31 mouse cellular contexts compared by ENCODE assay signal in the genomic region with DNA sequence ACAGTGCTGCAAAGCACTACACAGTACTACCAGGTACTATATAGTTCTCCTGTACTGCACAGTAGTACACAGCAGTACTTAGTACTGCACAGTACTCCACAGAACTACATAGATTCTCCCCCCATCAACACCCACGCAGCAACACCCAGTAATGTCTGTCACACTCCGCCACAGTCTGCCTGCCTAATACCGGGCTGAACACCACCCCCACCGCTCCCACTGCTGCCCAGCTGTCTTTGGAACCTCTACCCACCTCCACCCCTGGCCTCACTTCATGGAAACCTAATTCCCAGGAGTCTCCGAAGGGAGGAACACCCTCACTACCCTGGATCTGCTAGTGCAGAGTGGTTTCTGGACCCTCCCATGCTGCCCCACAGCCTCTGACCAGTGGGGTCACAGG. TPM values are rescaled to one million over a fixed set of nuclear protein-coding genes. Genes with fewer than 3 reads are reported as not detected.
DNase-seq lines count a peak whose midpoint lies in the region; ATAC-seq and TF ChIP-seq lines count a peak whose summit lies in the region.
"Had no signal": no experiment of that assay in that cellular context is flagged by ENCODE, and none has a peak within 500 bp of the region (broad histone marks: within the 10 kb centered on the region; RNA-seq: fewer than 3 reads in every experiment).

No protein-coding gene starts in this region.

- no peaks in the 10 kb centered on the region for H3K9me3 ChIP-seq in midbrain, embryonic 14.5 days (ENCODE audit: control insufficient read depth, low read length)
- no peaks in the 10 kb centered on the region for H3K9me3 ChIP-seq in midbrain, embryonic 16.5 days (replicated peaks; ENCODE audit: control insufficient read depth, low read length, poor library complexity, severe bottlenecking)
- no peaks in the 10 kb centered on the region for H3K9me3 ChIP-seq in limb, embryonic 11.5 days (ENCODE audit: control insufficient read depth, low read length)
- H3K9me3 ChIP-seq: G1E; heart, embryonic 13.5 days; liver, embryonic 15.5 days; neural tube, embryonic 15.5 days had no signal

- no peak overlapping the region for H3K9ac ChIP-seq in midbrain, embryonic 14.5 days (replicated peaks; ENCODE audit: low read length)
- H3K9ac ChIP-seq in midbrain, embryonic 16.5 days (ENCODE audit: low read depth, low read length) = no peak overlapping the region
- no peak overlapping the region for H3K9ac ChIP-seq in limb, embryonic 11.5 days (ENCODE audit: low read length)
- H3K9ac ChIP-seq: forebrain, embryonic 12.5 days; forebrain, postnatal 0 days; heart, embryonic 13.5 days; hindbrain, embryonic 14.5 days; liver, embryonic 15.5 days; lung, embryonic 14.5 days; neural tube, embryonic 15.5 days had no signal

- DNase-seq in gastrocnemius, adult 2 months = no peak
- DNase-seq in gastrocnemius, postnatal 14 days = no peak
- DNase-seq in midbrain, embryonic 14.5 days = no peak
- DNase-seq in limb, embryonic 11.5 days (ENCODE audit: low spot score) = no peak
- no peak for DNase-seq in cerebellum, postnatal 36 days
- DNase-seq in lung, postnatal 14 days = no peak
- DNase-seq: adrenal gland, postnatal 10 days; cerebellum, adult 11 months; cerebellum, postnatal 10 days; forebrain, postnatal 0 days; gastrocnemius, postnatal 36 days; heart, adult 18-20 months; heart, postnatal 10 days; kidney, adult 18-20 months; kidney, postnatal 36 days; lung, embryonic 14.5 days; right cerebral cortex, postnatal 4 days; thymus, adult 18-20 months; thymus, postnatal 25 days had no signal

- TF ChIP-seq POLR2A in myocyte (IDR thresholded peaks at IDR 0.05; ENCODE audit: insufficient read length, low read depth) = no peak

- no peak overlapping the region for H3ac ChIP-seq in myocyte (ENCODE audit: control insufficient read depth, insufficient read length)

- WGBS in midbrain, embryonic 14.5 days = 95% methylated on average over 5 of the region's 5 CpGs
- 92% methylated on average over 5 of the region's 5 CpGs for WGBS in midbrain, embryonic 16.5 days
- WGBS in limb, embryonic 11.5 days = 84% methylated on average over 5 of the region's 5 CpGs

- no peak overlapping the region for H3K4me3 ChIP-seq in gastrocnemius, adult 2 months
- H3K4me3 ChIP-seq in midbrain, embryonic 14.5 days (replicated peaks; ENCODE audit: low read depth, low read length) = no peak overlapping the region
- H3K4me3 ChIP-seq in midbrain, embryonic 16.5 days (ENCODE audit: low read depth, low read length) = no peak overlapping the region
- H3K4me3 ChIP-seq in limb, embryonic 11.5 days (ENCODE audit: low read depth, low read length) = no peak overlapping the region
- H3K4me3 ChIP-seq in myocyte = no peak overlapping the region
- H3K4me3 ChIP-seq: erythroblast, embryonic 14.5 days; forebrain, embryonic 12.5 days; heart, embryonic 13.5 days; liver, embryonic 15.5 days; midbrain, embryonic 10.5 days; neural tube, embryonic 15.5 days had no signal

- H3K27ac ChIP-seq in gastrocnemius, adult 2 months = 0 out of 2 replicates have a peak overlapping the region, but pooled peaks have one; percentile 3
- H3K27ac ChIP-seq in midbrain, embryonic 14.5 days (replicated peaks; ENCODE audit: low read depth, low read length) = no peak overlapping the region
- H3K27ac ChIP-seq in midbrain, embryonic 16.5 days (ENCODE audit: low read length) = no peak overlapping the region
- peak overlapping the region; percentile 42; the same call in 1 of the 2 replicates for H3K27ac ChIP-seq in limb, embryonic 11.5 days (replicated peaks; ENCODE audit: low read depth, low read length)
- H3K27ac ChIP-seq: forebrain, embryonic 12.5 days; heart, embryonic 13.5 days; hindbrain, embryonic 14.5 days; liver, embryonic 15.5 days; midbrain, embryonic 10.5 days; neural tube, embryonic 15.5 days; stomach, postnatal 0 days had no signal

- TF ChIP-seq CTCF in gastrocnemius, adult 2 months (IDR thresholded peaks at IDR 0.05) = no peak

- H3K36me3 ChIP-seq in midbrain, embryonic 14.5 days (ENCODE audit: control insufficient read depth, insufficient read depth, low read length) = peaks cover 25% of the 10 kb centered on the region
- H3K36me3 ChIP-seq in midbrain, embryonic 16.5 days (ENCODE audit: control insufficient read depth, insufficient read depth, low read length) = peaks cover 12% of the 10 kb centered on the region
- peaks cover 1% of the 10 kb centered on the region; the same call in 1 of the 2 replicates for H3K36me3 ChIP-seq in limb, embryonic 11.5 days (ENCODE audit: control insufficient read depth, insufficient read depth, low read length)
- H3K36me3 ChIP-seq in myocyte (ENCODE audit: control insufficient read depth, insufficient read depth) = no peaks in the 10 kb centered on the region

- ATAC-seq in midbrain, embryonic 14.5 days (ENCODE audit: low FRiP score, low TSS enrichment) = 0 out of 2 replicates have a peak, but pooled peaks have one; percentile 27
- ATAC-seq in midbrain, embryonic 16.5 days = no peak
- ATAC-seq in limb, embryonic 11.5 days (ENCODE audit: insufficient number of reproducible peaks, low FRiP score, low TSS enrichment, low read depth) = no peak

- no peak overlapping the region for H3K4me2 ChIP-seq in midbrain, embryonic 14.5 days (ENCODE audit: low read length)
- H3K4me2 ChIP-seq in midbrain, embryonic 16.5 days (ENCODE audit: low read length) = no peak overlapping the region
- no peak overlapping the region for H3K4me2 ChIP-seq in limb, embryonic 11.5 days (ENCODE audit: low read depth, severe bottlenecking)
- H3K4me2 ChIP-seq in myocyte (ENCODE audit: low read depth) = peak overlapping the region; percentile 10
- H3K4me2 ChIP-seq: forebrain, embryonic 12.5 days; heart, embryonic 13.5 days; hindbrain, embryonic 14.5 days; liver, embryonic 15.5 days; lung, embryonic 14.5 days; neural tube, embryonic 15.5 days had no signal

- no peaks in the 10 kb centered on the region for H3K4me1 ChIP-seq in midbrain, embryonic 14.5 days (ENCODE audit: control insufficient read depth, insufficient read depth, low read length)
- H3K4me1 ChIP-seq in midbrain, embryonic 16.5 days (ENCODE audit: control insufficient read depth, insufficient read depth, low read length) = no peaks in the 10 kb centered on the region
- peaks cover 23% of the 10 kb centered on the region for H3K4me1 ChIP-seq in limb, embryonic 11.5 days (ENCODE audit: control insufficient read depth, insufficient read depth, low read length)
- H3K4me1 ChIP-seq: forebrain, embryonic 12.5 days had no signal

- no peaks in the 10 kb centered on the region for H3K79me2 ChIP-seq in myocyte (ENCODE audit: control insufficient read depth, insufficient read depth)

- intact Hi-C loops in gastrocnemius, adult 2 months (cut with DNase I) = no loop called here
- intact Hi-C loops in gastrocnemius, postnatal 14 days (cut with DNase I; ENCODE audit: low total_unique reads) = no loop called here

- H3K27me3 ChIP-seq in midbrain, embryonic 14.5 days (ENCODE audit: control insufficient read depth, insufficient read depth, low read length) = peaks cover 3% of the 10 kb centered on the region; the same call in 1 of the 2 replicates
- peaks cover 9% of the 10 kb centered on the region; the same call in 1 of the 2 replicates for H3K27me3 ChIP-seq in midbrain, embryonic 16.5 days (ENCODE audit: control insufficient read depth, insufficient read depth, low read depth, low read length)
- H3K27me3 ChIP-seq in limb, embryonic 11.5 days (ENCODE audit: control insufficient read depth, insufficient read depth, low read length) = no peaks in the 10 kb centered on the region
- H3K27me3 ChIP-seq in myocyte (ENCODE audit: control insufficient read depth, insufficient read depth, insufficient read length) = no peaks in the 10 kb centered on the region

RNA-seq across cellular contexts. Expression of a gene that starts 8.2 kb away (rescaled TPM):
- total RNA-seq in gastrocnemius, adult 2 months (2021) = 100 to 1,000 TPM; 142 to 160 TPM
- 100 to 1,000 TPM in 1 of 2 experiments, 10 to 100 TPM in 1; 92.5 to 102 TPM for total RNA-seq in gastrocnemius, postnatal 14 days (2021)
- 87.6 and 92.2 TPM in 2 replicates for polyA plus RNA-seq in midbrain, embryonic 14.5 days (2014; fragmentation: Nextera tagmentation; extraction: Ambion mirVana)
- polyA plus RNA-seq in midbrain, embryonic 16.5 days (2015; fragmentation: Nextera tagmentation; extraction: Ambion mirVana) = 77.8 and 84.5 TPM in 2 replicates
- polyA plus RNA-seq in limb, embryonic 11.5 days (2014; fragmentation: Nextera tagmentation; extraction: Ambion mirVana) = 106 and 112 TPM in 2 replicates
- 163 TPM for polyA plus RNA-seq in myocyte (2012; fragmentation: generic; extraction: Trizol)

RNA-seq across cellular contexts. Expression of a gene that starts 8.5 kb away (rescaled TPM):
- 1 to 10 TPM; 8.0 to 9.2 TPM for total RNA-seq in gastrocnemius, adult 2 months (2021)
- total RNA-seq in gastrocnemius, postnatal 14 days (2021) = 1 to 10 TPM; 6.5 to 6.9 TPM
- 36.4 and 40.1 TPM in 2 replicates for polyA plus RNA-seq in midbrain, embryonic 14.5 days (2014; fragmentation: Nextera tagmentation; extraction: Ambion mirVana)
- 39.8 and 47.5 TPM in 2 replicates for polyA plus RNA-seq in midbrain, embryonic 16.5 days (2015; fragmentation: Nextera tagmentation; extraction: Ambion mirVana)
- 64.6 and 78.0 TPM in 2 replicates for polyA plus RNA-seq in limb, embryonic 11.5 days (2014; fragmentation: Nextera tagmentation; extraction: Ambion mirVana)
- 29.3 TPM for polyA plus RNA-seq in myocyte (2012; fragmentation: generic; extraction: Trizol)

RNA-seq across cellular contexts. Expression of a gene that starts 19.6 kb away (rescaled TPM):
- total RNA-seq in gastrocnemius, adult 2 months (2021) = 1 to 10 TPM in 1 of 2 experiments, under 1 TPM in 1; 0.46 to 2.4 TPM
- total RNA-seq in gastrocnemius, postnatal 14 days (2021) = 10 to 100 TPM in 1 of 2 experiments, 1 to 10 TPM in 1; 5.8 to 11.2 TPM
- 1.00 and 3.2 TPM in 2 replicates for polyA plus RNA-seq in midbrain, embryonic 14.5 days (2014; fragmentation: Nextera tagmentation; extraction: Ambion mirVana)
- polyA plus RNA-seq in midbrain, embryonic 16.5 days (2015; fragmentation: Nextera tagmentation; extraction: Ambion mirVana) = 4.8 and 5.0 TPM in 2 replicates
- 112 and 131 TPM in 2 replicates for polyA plus RNA-seq in limb, embryonic 11.5 days (2014; fragmentation: Nextera tagmentation; extraction: Ambion mirVana)
- 62.0 TPM for polyA plus RNA-seq in myocyte (2012; fragmentation: generic; extraction: Trizol)
- total RNA-seq: monocyte, adult 5-6 weeks had no signal

RNA-seq across cellular contexts. Expression of a gene that starts 45.2 kb away (rescaled TPM):
- total RNA-seq in gastrocnemius, adult 2 months (2021) = 1 to 10 TPM; 7.1 to 7.8 TPM
- 1 to 10 TPM; 4.9 TPM for total RNA-seq in gastrocnemius, postnatal 14 days (2021)
- polyA plus RNA-seq in midbrain, embryonic 14.5 days (2014; fragmentation: Nextera tagmentation; extraction: Ambion mirVana) = 6.7 TPM in 2 replicates
- 9.4 and 10.9 TPM in 2 replicates for polyA plus RNA-seq in midbrain, embryonic 16.5 days (2015; fragmentation: Nextera tagmentation; extraction: Ambion mirVana)
- 3.5 and 3.7 TPM in 2 replicates for polyA plus RNA-seq in limb, embryonic 11.5 days (2014; fragmentation: Nextera tagmentation; extraction: Ambion mirVana)
- polyA plus RNA-seq in myocyte (2012; fragmentation: generic; extraction: Trizol) = 5.0 TPM

RNA-seq across cellular contexts. Expression of a gene that starts 51.7 kb away (rescaled TPM):
- 1 to 10 TPM in 1 of 2 experiments, under 1 TPM in 1; 0.89 to 1.3 TPM for total RNA-seq in gastrocnemius, adult 2 months (2021)
- 1 to 10 TPM; 1.1 TPM for total RNA-seq in gastrocnemius, postnatal 14 days (2021)
- 1.1 and 2.6 TPM in 2 replicates for polyA plus RNA-seq in midbrain, embryonic 14.5 days (2014; fragmentation: Nextera tagmentation; extraction: Ambion mirVana)
- polyA plus RNA-seq in midbrain, embryonic 16.5 days (2015; fragmentation: Nextera tagmentation; extraction: Ambion mirVana) = 1.6 and 2.0 TPM in 2 replicates
- polyA plus RNA-seq in limb, embryonic 11.5 days (2014; fragmentation: Nextera tagmentation; extraction: Ambion mirVana) = 0.79 and 1.6 TPM in 2 replicates
- not detected for polyA plus RNA-seq in myocyte (2012; fragmentation: generic; extraction: Trizol)

Comparison
In these comparisons a context has a peak if more than half of its experiments do, and no peak if none do; other contexts are left out.
1. H3K27ac ChIP-seq: peak in gastrocnemius, adult 2 months (single experiment) and limb, embryonic 11.5 days (single experiment); none in midbrain, embryonic 14.5 days (single experiment) and midbrain, embryonic 16.5 days (single experiment).
2. RNA of a gene that starts 19.6 kb away (polyA plus RNA-seq): 112 to 131 TPM in limb, embryonic 11.5 days and 62.0 TPM in myocyte (single experiment); 4.8 to 5.0 TPM in midbrain, embryonic 16.5 days and 1.00 to 3.2 TPM in midbrain, embryonic 14.5 days; every median in the first group is over 10 times any median in the second.